14 mouse cellular contexts compared by ENCODE assay signal in genomic region chr5:119248626-119249025, GRCm38 (mm10).
DNase-seq lines count a peak whose midpoint lies in the region.
"Had no signal": no experiment of that assay in that cellular context is flagged by ENCODE, and none has a peak within 500 bp of the region (broad histone marks: within the 10 kb centered on the region; RNA-seq: fewer than 3 reads in every experiment).

No protein-coding gene starts in this region.

- peak; percentile 40 for DNase-seq in gastrocnemius, postnatal 14 days
- DNase-seq in gastrocnemius, adult 8-10 months (ENCODE audit: low spot score in 2 of 2): no peak
- peak; percentile 18 for DNase-seq in kidney, postnatal 10 days
- DNase-seq in kidney, postnatal 25 days: no peak
- peak; percentile 21 to 29 for DNase-seq in urinary bladder, postnatal 36 days (ENCODE audit: low spot score in 2 of 2)
- no peak for DNase-seq in urinary bladder, postnatal 25 days (ENCODE audit: low spot score)
- DNase-seq in cerebellum, adult 18-20 months: no peak
- DNase-seq: adrenal gland, postnatal 25 days; cerebellum, adult 9-11 months; forebrain, postnatal 0 days; kidney, adult 18-20 months; liver; thymus, adult 18-20 months; thymus, postnatal 36 days had no signal

- intact Hi-C loops in gastrocnemius, postnatal 14 days (cut with DNase I; ENCODE audit: low total_unique reads): no loop called here

Comparison
In these comparisons a context has a peak if more than half of its experiments do, and no peak if none do; other contexts are left out.
1. DNase-seq: peak in gastrocnemius, postnatal 14 days (single experiment), kidney, postnatal 10 days (single experiment) and urinary bladder, postnatal 36 days (2 of 2); none in gastrocnemius, adult 8-10 months (0 of 2), kidney, postnatal 25 days (0 of 2), urinary bladder, postnatal 25 days (single experiment) and cerebellum, adult 18-20 months (0 of 2).